Mouse (Mus musculus) lung, postnatal 4 days (tissue): Measurements from ENCODE around the gene Mob3a.
"Not testable (repeated sequence)": the region's sequence is repeated elsewhere in the genome, so short reads cannot be mapped to it uniquely, and the experiment has no call there.

Experiments used
- DNase-seq, 2 experiments: peaks; one replicate each; pipeline ENCODE4 v3.0.0; 2021

Gene Mob3a

DNA sequence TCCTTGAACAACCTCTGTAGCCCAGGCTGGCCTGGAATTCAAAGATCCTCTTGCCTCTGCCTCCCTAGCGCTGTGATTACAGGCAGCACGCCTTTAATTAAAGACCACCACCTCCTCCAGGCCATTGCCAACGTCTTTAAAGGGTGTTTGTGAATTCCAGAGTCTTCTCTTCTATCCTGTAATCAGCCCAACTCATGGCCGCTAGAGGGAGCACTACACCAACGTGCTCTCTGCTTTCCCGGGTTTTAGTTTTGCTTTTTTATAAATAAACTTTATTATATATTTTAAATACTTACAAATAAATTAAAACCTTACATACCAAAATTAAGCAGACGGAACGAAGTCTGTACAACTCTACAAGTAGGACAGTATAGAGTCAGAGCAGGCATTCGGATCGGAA lies 42.6 kb downstream of the Mob3a start:
- DNase-seq, result peak in 1 of 2 experiments; percentile 82

DNA sequence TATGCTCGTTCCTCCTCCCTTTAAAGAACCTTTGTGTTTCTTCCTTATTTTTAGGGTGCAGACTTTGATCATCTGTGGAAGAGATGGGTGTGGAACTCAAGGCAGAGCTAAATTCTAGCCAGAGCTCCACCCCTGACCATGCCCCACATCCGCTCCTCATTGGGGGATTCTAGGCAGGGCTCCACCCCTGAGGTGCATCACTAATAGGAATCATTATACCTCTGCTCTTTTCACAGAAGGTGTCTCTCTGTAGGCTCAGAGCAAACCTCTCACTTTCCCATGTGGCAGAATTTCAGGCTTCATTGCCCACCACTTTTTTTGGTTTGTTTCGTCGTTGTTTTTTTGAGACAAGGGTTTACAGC lies 43.0 kb downstream of the Mob3a start:
- no peak for DNase-seq

DNA sequence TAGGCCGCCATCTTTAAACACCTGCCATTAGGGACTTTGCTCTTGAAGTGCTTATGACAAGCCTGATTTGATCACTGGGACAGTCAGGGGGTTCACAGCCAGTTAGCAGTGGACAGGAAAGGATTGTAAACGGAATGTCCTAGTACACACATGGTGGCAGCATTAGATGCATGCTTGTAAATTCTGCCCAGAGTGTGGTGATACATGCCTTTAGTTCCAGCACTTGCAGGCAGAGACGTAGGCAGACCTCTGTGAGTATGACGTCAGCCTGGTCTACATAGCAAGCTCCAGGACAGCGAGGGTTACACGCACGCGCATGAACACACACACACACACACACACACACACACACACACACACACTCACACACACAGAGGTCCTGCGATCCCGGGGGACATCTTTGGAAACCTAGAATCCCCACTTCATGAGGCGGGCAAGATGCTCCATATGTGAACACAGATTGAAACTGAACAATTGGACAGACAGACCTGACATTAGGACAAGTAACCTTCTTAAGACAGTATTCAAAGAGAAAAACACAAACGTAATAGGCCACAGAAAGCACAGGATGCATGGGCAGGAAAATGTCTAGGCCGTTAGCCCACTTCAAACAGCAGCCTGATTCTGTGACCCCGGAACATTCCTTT lies 43.5 kb downstream of the Mob3a start:
- no peak for DNase-seq

DNA sequence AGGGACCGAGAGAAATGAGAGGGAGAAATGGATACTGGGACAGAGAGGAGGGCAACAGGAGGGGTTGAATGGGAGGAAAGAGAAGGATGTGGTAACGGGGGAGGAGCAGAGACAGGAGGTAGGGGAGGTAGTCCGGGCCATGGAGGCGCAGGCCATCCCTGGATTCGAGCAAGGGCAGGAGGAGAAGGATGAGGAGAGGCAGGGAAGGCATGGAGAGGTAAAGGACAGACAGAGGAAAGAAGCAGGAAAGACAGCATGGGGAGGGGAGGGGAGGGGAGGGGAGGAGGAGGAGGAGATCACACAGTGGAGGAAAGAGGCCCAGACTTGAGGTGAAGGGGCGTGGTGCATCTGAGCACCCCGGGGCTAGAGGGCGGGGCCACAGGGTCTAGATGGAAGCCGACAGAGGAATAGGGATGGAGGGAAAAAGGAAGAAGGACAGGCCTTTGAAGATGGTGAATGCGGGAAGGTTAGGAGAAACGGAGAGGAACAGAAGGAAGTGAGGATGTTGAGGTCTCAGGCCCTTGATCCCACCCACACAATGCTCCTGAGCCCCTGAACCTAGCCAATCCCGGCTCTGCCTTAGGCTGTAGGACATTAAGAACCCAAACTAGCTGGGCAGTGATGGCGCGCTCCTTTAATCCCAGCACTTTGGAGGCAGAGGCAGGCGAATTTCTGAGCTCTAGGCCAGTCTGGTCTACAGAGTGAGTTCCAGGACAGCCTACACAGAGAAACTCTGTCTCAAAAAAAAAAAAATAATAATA lies 44.7 kb downstream of the Mob3a start, which contains the start of gene Btbd2:
TSS of gene Btbd2 (minus strand) at position 209 of the 761 bp plus-strand sequence.
- DNase-seq, result no peak

DNA sequence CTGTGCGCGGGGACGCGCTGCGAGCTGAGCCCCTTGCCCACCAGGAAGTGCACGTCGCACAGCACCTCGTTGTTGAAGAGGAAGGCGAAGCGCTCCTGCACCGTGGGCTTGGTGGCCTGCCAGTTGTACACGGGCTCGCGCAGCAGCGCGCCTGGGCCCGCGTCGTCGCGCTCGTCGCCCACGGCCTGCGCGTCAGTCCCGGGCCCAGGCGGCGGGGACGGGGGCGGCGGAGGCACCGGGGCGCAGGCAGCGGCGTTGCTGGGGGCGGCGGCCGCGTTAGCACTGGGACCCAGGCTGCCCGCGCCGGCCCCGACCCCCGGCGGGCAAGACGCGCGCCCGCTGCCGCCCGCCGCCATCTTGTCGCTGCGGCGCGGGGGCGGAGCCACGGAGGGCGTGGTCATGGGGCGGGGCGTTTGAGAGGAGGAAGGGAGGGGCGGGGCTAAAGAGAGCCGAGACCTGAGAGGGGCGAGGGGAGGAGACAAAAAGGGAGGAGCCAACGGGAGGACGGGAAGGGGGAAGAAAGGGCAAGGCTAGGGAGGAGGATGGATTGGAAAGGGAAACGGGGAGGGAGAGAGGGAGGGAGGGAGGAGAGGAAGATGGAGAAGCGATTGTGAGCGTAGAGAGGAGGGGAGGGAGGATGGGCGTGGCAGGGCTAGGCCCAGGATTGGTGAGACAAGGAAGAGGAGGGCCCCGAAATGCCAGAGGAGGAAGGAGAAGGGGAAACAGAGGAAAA lies 45.5 kb downstream of the Mob3a start:
- peak; percentile 96 to 97 for DNase-seq

DNA sequence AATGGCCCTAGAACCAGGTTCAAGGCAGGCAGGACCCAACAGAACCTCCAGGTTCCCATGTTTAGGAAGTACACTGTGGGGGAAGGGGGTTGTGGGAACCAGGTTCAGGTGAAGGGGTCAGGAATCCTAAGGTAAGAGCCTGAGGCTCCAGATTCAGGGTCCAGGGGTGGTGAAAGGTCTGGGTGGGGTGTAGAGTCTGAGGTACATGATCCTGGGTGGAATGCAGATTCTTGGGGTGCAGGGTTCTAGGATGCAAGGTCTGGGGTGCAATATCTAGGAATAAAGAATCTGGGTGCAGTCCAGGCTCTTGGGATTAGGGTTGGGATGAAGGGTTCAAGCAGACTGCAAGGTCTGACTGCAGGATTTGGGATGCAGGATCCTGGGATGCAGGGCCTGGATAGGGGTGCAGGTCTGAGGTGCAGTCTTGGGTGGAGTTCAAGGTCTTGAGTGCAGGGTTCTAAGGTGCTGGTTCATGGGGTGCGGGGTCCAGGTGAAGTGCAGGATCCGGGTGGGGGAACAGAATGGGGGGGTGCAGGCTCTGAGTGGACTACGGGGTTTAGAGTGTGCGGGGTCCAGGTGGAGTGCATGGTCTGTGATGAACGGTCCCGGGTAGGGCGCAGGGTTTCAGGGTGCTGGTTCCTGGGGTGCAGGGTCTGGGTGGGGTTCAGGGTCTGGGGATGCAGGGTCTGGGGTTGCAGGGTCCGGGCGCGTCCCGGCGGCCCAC lies 46.2 kb downstream of the Mob3a start:
- no peak for DNase-seq

DNA sequence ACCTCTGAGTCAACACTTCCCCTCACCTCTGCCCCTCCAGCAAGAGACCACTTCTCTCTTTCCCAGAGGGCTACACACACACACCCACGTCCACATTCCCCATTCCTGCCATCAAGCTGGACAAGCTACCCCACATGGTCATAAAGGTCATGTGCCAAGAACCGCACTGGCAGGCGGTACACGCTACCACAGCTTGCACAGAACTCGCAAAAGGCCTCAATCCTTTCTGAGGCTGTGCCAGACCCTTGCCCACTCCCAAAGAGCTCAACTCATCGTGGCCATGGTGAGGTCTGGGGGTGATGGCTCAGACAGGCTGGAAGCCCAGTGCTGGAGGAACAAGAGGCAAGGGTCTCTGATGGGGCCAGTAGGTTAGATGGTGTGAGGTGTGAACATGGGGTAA lies 46.9 kb downstream of the Mob3a start:
- DNase-seq, result peak in 1 of 2 experiments; percentile 23

DNA sequence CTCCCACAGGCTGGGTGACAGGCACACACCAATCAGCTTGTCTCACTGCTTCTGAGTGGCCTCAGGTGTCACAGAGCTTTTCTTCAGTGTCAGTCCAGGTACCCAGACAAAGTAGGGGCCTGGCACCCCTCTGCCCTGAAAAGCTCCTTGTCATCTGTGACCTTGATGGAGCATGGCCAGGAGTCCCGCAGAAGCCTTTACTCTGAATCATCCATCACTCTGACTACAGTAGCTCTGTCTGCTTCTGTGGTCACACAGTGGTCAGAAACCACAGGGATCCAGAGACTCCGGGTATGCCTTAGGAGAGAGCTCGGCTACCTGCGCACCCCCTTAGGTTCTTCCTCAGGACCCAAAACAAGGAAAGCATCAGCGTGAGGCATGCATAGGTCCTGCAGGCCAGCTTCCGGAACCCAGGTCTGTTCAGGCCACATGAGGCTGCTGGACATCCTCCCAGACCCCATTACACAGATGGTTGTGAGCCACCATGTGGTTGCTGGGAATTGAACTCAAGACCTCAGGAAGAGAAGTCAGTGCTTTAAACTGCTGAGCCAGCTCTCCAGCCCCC lies 48.5 kb downstream of the Mob3a start:
- DNase-seq, result no peak

DNA sequence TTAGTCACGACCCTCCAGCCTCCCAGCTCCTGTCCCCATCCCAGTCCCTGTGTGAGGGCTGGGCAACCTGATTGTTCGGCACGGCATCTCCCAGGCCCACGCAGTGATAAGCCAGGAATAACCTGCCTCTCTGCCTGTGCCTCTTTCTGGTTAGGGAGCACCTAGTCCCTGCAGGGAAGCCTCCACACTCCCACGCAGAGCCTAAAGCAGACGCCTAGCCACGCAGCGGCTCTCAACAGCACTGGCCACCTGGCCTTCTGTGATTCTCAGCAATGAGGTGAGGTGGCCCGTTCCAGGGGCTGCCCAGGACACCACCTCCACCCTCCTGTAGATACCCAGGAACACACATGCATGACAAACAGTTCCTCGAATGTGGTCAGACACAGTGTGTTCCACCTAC lies 51.4 kb downstream of the Mob3a start:
- no peak for DNase-seq

DNA sequence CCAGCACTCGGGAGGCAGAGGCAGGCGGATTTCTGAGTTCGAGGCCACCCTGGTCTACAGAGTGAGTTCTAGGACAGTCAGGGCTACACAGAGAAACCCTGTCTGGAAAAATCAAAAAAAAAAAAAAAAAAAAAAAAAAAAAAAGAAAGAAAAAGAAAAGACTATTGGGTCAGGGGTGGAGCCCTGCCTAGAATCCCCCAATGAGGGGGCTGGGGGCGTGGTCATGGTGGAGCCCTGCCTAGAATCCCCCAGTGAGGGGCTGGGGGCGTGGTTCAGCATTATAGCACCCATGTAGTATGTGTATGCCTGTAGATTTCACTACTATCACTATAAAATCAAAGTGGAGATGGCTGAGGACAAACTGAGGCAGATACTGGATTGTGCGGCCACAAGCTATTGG lies 51.9 kb downstream of the Mob3a start:
- not testable (repeated sequence) for DNase-seq

DNA sequence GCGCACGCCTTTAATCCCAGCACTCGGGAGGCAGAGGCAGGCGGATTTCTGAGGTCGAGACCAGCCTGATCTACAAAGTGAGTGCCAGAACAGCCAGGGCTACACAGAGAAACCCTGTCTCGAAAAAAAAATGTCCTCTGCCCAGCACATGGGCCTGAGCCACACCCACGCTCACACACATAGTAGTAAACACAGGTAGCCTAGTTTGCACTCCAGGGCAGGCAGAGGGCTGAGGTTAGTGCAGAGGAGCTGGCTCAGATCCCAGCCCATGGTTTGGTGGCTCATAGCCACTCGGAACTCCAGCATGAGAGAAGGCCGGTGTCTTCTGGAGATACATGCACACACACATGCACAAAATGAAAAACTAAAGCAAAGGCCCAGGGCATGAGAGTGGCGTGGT lies 54.8 kb downstream of the Mob3a start:
- DNase-seq, result no peak

DNA sequence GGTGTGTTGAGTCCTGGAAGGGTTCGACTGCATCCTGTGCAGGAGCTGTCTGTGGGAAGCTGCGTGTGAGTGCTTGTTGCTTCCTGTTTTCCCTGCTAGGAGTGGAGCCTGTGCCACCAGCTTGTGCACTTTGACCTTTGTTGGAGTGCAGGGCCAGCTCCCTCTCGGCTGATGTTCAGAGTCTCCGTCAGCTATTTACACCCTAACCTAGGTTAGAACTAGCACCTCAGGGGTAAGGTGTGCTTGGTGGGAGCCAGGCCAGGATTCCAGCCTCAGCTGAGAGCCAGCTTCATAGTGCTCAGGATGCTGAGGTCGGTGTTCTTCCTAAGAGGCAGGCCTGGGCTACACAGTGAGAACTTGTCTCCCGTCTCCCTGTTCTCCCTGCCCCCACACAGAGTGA lies 66.4 kb downstream of the Mob3a start:
- DNase-seq, result no peak
